Mouse (Mus musculus) thymus, adult 2 months (tissue): ENCODE measurements around the gene Mavs.

ENCODE experiments used
- CTCF ChIP-seq: fragments of 200-500 bp; IDR thresholded peaks from 2 replicates; pipeline ENCODE4 v1.5.1; 2012; ENCODE audit warnings: mild to moderate bottlenecking, control low read depth, low read length, moderate library complexity, borderline replicate concordance; ENCODE audit not compliant: control insufficient read depth, poor library complexity, insufficient read depth; ENCODE audit errors: extremely low read depth
- POLR2A ChIP-seq: fragments of 200-500 bp; IDR thresholded peaks from 2 replicates; pipeline ENCODE4 v1.6.1; 2012; ENCODE audit warnings: mild to moderate bottlenecking, low read length, control low read depth, moderate library complexity; ENCODE audit not compliant: control insufficient read depth, poor library complexity, insufficient read depth; ENCODE audit errors: extremely low read depth

GRCm38 (mm10) chr2:131234127-131234650 is 326 bp downstream of the Mavs start:
- TF ChIP-seq POLR2A (peak; percentile 2; the same call in 1 of the 2 replicates), CTCF (no peak)
